Mouse (Mus musculus) thymus, adult 2 months (tissue): Measurements from ENCODE around the gene Ptov1. TPM values are rescaled to one million over a fixed set of nuclear protein-coding genes. Genes with fewer than 3 reads are reported as not detected.

ENCODE experiments used
- DNase-seq: peaks from one replicate; pipeline ENCODE4 v3.0.0; 2021
- H3K27ac ChIP-seq: fragments of 200-500 bp; 2 replicates; pipeline ENCODE4 v1.5.1; 2012; ENCODE audit warnings: low read length, control low read depth; ENCODE audit not compliant: control insufficient read depth, insufficient read depth
- H3K27me3 ChIP-seq: fragments of 200-500 bp; 2 replicates; pipeline ENCODE4 v1.6.1; 2012; ENCODE audit warnings: mild to moderate bottlenecking, low read length, moderate library complexity, mixed read lengths; ENCODE audit not compliant: control insufficient read depth, insufficient read depth
- H3K36me3 ChIP-seq: fragments of 200-500 bp; 2 replicates; pipeline ENCODE4 v1.6.1; 2012; ENCODE audit warnings: mild to moderate bottlenecking, low read length, moderate library complexity; ENCODE audit not compliant: control insufficient read depth, insufficient read depth
- H3K4me1 ChIP-seq: fragments of 200-500 bp; replicated peaks from 2 replicates; pipeline ENCODE4 v1.6.1; 2012; ENCODE audit warnings: low read length; ENCODE audit not compliant: control insufficient read depth, insufficient read depth
- H3K4me3 ChIP-seq: fragments of 200-500 bp; 2 replicates; pipeline ENCODE4 v1.5.1; 2012; ENCODE audit warnings: mild to moderate bottlenecking, low read length, control low read depth, moderate library complexity; ENCODE audit not compliant: control insufficient read depth, insufficient read depth
- CTCF ChIP-seq: fragments of 200-500 bp; IDR thresholded peaks from 2 replicates; pipeline ENCODE4 v1.5.1; 2012; ENCODE audit warnings: mild to moderate bottlenecking, control low read depth, low read length, moderate library complexity, borderline replicate concordance; ENCODE audit not compliant: control insufficient read depth, poor library complexity, insufficient read depth; ENCODE audit errors: extremely low read depth
- POLR2A ChIP-seq: fragments of 200-500 bp; IDR thresholded peaks from 2 replicates; pipeline ENCODE4 v1.6.1; 2012; ENCODE audit warnings: mild to moderate bottlenecking, low read length, control low read depth, moderate library complexity; ENCODE audit not compliant: control insufficient read depth, poor library complexity, insufficient read depth; ENCODE audit errors: extremely low read depth
- WGBS: fragments of 180-500 bp; shearing (Covaris S2); methylation state at CpG from one replicate; pipeline ENCODE4 v1.1.7; 2018; 5-methylcytosine and 5-hydroxymethylcytosine counted together
- polyA plus RNA-seq: library from polyadenylated mRNA; depleted of rRNA; stranded (reverse); fragments of >200 nt; gene quantifications from 2 replicates; pipeline ENCODE4 v1.2.3, GENCODE M21; 2012

Ptov1 gene
- polyA plus RNA-seq, 1 experiment: 338 TPM

DNA sequence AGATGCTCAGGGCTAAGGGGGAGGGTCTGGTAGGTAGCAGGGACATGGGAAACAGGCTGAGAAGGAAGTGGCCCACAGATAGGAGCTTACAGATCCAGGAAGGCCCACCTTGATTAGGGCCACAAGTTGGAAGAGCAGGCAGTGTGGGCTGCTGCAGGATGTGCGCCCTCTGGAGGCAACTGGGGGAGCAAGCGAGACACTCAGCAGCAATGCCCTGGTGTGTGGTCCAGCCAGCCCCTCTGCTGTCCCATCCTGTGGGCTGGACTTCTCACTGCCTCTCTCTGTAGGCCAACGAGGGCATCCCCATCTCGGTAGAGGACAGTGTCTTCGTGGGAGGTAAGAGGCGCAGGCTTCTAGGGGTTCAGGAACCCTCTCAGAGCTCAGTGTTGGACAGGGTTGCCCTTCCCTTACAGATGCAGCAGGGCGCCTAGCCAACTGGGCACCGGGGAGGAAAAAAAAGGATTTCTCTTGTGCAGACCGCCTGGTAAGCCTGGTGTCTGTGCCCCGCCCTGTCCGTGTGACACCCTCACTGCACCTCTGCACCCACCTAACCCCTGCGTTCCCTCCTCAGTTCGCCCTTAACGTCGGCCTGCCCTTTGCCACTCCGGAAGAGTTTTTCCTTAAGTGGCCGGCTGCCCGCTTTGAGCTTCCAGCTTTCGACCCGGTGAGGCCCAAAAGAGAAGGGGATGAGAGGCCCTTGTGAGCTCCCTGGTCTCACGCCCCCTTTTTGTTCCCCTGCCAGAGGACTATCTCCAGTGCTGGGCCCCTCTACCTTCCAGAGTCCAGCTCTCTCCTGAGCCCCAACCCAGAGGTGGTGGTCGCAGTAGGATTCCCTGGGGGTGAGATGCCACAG is 8.8 kb downstream of the Ptov1 start:
- 74% methylated on average over 22 of the region's 22 CpGs for WGBS
- TF ChIP-seq CTCF (peak; percentile 77; the same call in 1 of the 2 replicates), POLR2A (no peak)
- peak; percentile 67 for DNase-seq
- Histone ChIP-seq H3K4me1 (peaks cover 17% of the 10 kb centered on the region), H3K4me3 (no peak overlapping the region), H3K27me3 (no peaks in the 10 kb centered on the region), H3K27ac (no peak overlapping the region), H3K36me3 (peaks cover 27% of the 10 kb centered on the region)

- TF ChIP-seq CTCF (no peak), POLR2A (no peak)
- peaks cover 27% of the 10 kb centered on the region for H3K36me3 ChIP-seq
- no peak overlapping the region for H3K27ac ChIP-seq
- 93% methylated on average over 11 of the region's 11 CpGs for WGBS
- DNase-seq: no peak
- peaks cover 26% of the 10 kb centered on the region for H3K4me1 ChIP-seq
- no peak overlapping the region for H3K4me3 ChIP-seq
- H3K27me3 ChIP-seq: no peaks in the 10 kb centered on the region
Observed at GRCm38 (mm10) chr7:44859896-44860295, 9.7 kb downstream of the Ptov1 start.

DNA sequence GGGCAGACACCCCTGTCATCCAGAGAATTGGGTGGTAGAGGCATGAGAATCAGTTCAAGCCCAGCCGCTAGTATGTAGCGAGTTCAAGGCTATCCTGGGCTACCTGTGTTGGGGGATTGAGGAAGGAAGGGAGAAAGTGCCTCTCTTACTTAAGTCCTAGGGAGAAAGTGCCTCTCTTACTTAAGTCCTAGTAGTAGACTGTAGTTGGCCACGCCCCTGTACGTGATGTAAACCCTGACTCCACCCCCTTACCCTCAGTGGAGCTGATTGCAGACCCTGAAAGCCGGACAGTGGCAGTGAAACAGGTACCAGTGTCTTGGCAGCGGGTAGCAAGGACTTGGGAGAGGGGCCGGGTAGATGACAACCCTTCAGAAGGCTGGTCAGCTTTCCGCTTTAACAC is 11.7 kb downstream of the Ptov1 start:
- Histone ChIP-seq H3K4me3 (0 out of 2 replicates have a peak overlapping the region, but pooled peaks have one; percentile 88), H3K27me3 (no peaks in the 10 kb centered on the region), H3K4me1 (peaks cover 34% of the 10 kb centered on the region), H3K36me3 (peaks cover 8% of the 10 kb centered on the region; the same call in 1 of the 2 replicates), H3K27ac (no peak overlapping the region)
- no peak for TF ChIP-seq CTCF
- no peak for TF ChIP-seq POLR2A
- no peak for DNase-seq
- WGBS: 37% methylated on average over 8 of the region's 8 CpGs

DNA sequence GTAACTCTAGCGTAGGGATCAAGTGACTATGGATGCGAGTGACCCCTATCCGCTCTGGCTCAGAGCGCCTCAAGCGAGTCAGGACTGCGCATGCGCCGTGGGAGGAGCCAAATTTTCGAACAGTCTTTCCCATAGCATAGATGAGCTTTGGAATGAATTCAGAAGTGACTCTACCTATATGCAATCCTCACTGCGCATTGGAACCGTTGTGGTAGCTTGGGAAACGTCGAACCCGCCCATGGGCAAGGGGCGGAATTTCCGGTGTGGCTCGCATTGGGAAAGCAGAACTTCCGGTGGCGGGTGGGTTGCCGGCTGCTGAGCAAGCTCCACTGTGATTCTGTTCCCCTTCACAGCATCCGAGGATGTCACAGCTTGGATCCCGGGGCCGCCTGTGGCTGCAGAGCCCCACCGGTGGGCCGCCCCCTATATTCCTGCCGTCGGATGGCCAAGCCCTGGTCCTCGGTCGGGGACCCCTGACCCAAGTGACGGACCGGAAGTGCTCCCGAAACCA is 12.5 kb downstream of the Ptov1 start, which contains the start of gene Pnkp:
Gene Pnkp, plus strand, starts transcription at position 98 of the 511 bp plus-strand sequence.
- under 1% methylated on average over 32 of the region's 32 CpGs for WGBS
- Histone ChIP-seq H3K27ac (peak within 1 kb of the TSS; percentile 85), H3K36me3 (no peaks in the 10 kb centered on the region; the same call in 1 of the 2 replicates), H3K4me1 (peaks cover 34% of the 10 kb centered on the region), H3K4me3 (peak within 1 kb of the TSS; percentile 88), H3K27me3 (no peaks in the 10 kb centered on the region)
- peak; percentile 84 for DNase-seq
- TF ChIP-seq CTCF (peak; percentile 37; the same call in 1 of the 2 replicates), POLR2A (peak; percentile 58)

DNA sequence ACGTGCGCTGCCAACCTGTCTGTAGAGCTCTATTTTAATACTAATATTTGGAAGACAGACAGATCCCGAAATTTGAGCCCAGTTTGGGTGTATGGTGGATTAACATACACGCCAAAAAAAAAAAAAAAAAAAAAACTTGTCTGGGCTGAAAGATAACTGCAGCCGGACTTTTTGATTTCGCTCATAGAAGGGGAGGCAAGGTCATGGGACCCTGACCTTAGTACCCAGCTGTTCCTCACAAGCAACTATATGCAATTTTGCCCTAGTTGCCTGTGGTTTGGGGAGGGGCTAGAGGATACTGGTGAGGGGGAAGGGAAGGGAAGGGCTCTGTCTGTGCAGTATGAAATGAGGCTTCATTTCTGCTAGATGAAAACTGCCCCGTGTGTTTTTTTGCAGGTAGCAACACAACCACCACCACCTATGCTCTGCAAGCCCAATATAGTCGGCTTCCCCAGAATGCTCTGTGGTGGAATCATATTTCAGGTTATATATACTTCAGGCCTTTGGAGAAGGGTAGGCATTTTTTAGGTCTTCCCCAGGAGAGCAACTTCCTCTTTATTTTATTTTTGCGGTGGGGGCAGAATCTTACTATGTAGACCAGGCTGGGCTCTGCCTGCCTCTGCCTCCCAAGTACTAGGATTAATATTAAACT is 13.2 kb downstream of the Ptov1 start:
- TF ChIP-seq POLR2A (no peak), CTCF (no peak)
- DNase-seq: peak; percentile 56
- Histone ChIP-seq H3K4me1 (peaks cover 34% of the 10 kb centered on the region), H3K27ac (peak overlapping the region; percentile 85), H3K36me3 (no peaks in the 10 kb centered on the region), H3K4me3 (no peak overlapping the region), H3K27me3 (no peaks in the 10 kb centered on the region)
- 24% methylated on average over 9 of the region's 9 CpGs for WGBS

DNA sequence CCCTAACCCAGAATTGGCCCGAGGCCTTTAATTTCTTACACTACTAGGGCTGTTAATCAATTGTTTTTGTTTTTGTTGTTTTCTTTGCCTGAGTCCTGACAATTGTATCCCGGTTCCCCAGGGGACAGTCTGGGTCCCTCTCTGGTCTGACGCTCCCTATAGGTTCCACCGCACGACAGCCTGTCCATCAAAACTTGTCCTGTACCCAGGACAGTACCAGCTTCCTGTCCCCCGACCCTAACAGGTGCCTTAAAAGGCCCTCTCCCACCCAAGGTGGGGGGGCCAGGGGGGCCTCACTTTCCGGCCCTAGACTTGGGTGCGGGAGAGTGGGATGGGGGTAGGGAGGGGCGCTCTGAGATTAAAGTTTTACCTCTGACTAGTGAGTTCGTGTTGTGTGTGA is 14.6 kb downstream of the Ptov1 start:
- TF ChIP-seq CTCF (no peak), POLR2A (no peak)
- Histone ChIP-seq H3K27me3 (no peaks in the 10 kb centered on the region), H3K27ac (peak overlapping the region; percentile 85), H3K36me3 (no peaks in the 10 kb centered on the region), H3K4me3 (peak overlapping the region; percentile 97), H3K4me1 (peaks cover 44% of the 10 kb centered on the region)
- DNase-seq: peak; percentile 40
- 39% methylated on average over 10 of the region's 10 CpGs for WGBS
